Mouse (Mus musculus): Measurements from ENCODE around the gene Rnf2. TPM values are rescaled to one million over a fixed set of nuclear protein-coding genes. Genes with fewer than 3 reads are reported as not detected.

The Rnf2 gene
- total RNA-seq, 2 experiments from 2014 or later: 42.4 to 45.1 TPM

Small RNA genes within 50 kb of the gene (microRNA-seq; reads per million reads assigned to microRNA genes)
- gene Mir7682: 0.69 to 1.0 reads per million in 2 experiments

Other genes starting within 250 kb of the Rnf2 start
- gene Ivns1abp, start 156.5 kb downstream of the Rnf2 start, total RNA-seq (2021): 100 to 1,000 TPM; 286 to 289 TPM
- gene Swt1, start 72.5 kb downstream of the Rnf2 start, total RNA-seq (2021): 1 to 10 TPM; 7.0 to 8.7 TPM
- 10 to 100 TPM; 10.7 to 10.8 TPM for gene Trmt1l, start 72.4 kb downstream of the Rnf2 start, total RNA-seq (2021)
- 10 to 100 TPM; 37.7 to 39.9 TPM for gene Fam129a, start 70.2 kb upstream of the Rnf2 start, total RNA-seq (2021)